Mouse (Mus musculus) R1 (cell line): ENCODE results near the gene Gm10037.
"Not testable (repeated sequence)": the region's sequence is repeated elsewhere in the genome, so short reads cannot be mapped to it uniquely, and the experiment has no call there.

Experiments
- DNase-seq: peaks from one replicate; pipeline ENCODE4 v3.0.0-alpha.2; 2018; ENCODE audit warnings: low read depth, low spot score

Gene Gm10037

GRCm38 (mm10) chr13:67830911-67831336 lies at the start of gene Gm10037:
TSS of gene Gm10037 (plus strand) at chr13:67831106.
- peak; percentile 74 for DNase-seq

- DNase-seq: peak; percentile 66
These were observed 38.9 kb upstream of the Gm10037 start for GRCm38 (mm10) chr13:67791921-67792455.

DNA sequence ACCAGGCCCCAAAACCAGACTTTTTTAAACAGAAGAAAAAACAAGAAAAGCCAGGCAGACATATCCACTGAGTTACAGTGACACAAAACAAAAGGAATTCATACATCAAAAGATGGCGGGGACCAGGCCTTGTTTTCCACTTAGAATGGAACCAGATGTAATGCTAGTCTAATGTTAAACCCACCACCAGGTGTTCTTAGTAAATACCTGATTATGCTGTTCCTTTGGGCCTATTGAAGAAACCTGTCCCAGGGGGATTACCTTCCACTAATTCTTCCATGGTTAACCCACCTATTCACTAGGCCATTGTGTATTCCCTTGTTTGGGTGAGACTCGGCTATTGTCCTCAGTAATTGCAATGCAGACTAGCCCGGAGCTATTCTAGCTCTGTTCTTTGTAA lies 32.3 kb upstream of the Gm10037 start:
- peak; percentile 82 for DNase-seq

DNA sequence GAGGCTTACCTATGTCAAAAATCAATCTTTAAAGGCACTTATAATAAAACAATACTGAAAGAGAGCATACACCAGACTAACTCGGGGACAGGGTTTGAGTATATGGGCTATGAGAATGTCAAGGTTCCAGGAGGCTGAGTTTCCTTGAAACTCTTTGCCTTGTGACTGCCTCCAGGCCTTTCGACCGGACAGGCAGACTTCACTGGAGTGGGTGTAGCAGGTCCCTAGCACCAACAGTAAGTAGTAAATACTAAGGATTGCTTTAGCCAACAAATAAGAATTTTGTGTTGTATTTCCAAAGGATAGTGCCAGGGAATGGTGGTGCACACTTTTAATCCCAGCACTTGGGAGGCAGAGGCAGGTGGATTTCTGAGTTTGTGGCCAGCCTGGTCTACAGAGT lies 31.8 kb upstream of the Gm10037 start:
- peak; percentile 54 for DNase-seq

GRCm38 (mm10) chr13:67811651-67812210 lies 19.2 kb upstream of the Gm10037 start:
- no peak for DNase-seq

GRCm38 (mm10) chr13:67812961-67813709 lies 17.8 kb upstream of the Gm10037 start:
- DNase-seq: no peak

DNA sequence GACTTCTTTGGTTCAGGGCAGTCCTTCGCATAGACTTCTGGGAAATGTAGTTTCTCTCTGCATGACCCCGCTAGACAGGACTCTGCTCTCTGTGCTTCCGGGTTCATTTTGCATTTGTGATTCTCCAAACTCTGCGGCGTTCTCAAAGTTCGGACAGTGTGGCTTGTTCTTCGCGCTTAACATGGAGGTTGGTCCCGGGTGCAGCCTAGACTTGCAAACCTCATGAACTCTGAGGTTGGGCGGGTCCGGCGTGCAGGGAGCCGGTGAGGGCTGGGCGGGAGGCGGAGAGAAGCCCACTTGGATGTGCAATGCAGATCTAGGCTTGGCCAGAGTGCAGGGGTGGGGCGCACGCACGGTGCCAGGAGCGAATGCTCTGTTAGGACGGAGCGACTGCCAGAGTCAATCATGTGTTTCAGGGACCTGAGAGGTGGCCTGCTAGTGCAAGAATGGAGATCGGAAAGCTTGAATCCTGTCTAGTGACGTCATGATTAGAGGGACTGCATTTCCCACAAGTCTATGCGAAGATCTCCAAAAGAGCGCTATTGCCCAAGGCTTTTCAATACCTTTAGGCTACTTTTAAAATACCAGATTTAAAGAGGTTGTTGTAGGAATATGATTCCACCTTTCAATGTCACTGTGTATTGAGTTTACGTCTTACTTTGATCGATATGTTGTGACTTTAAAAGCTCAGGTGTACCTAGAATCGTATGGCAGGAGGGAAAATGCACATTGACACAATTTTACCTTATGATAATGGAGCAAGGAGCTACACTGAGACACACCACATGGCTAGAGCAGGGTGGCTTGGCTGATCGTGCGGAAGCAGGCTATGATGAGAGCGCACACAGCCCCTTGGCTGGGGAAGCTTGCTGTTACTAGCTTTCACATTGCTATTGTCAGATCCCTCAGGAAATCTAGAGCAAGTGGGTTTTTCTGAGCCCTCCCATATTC lies 16.9 kb upstream of the Gm10037 start, which contains the start of gene Zfp273:
TSS of gene Zfp273 (plus strand) at position 31 of the 951 bp plus-strand sequence.
- DNase-seq: peak; percentile 97

DNA sequence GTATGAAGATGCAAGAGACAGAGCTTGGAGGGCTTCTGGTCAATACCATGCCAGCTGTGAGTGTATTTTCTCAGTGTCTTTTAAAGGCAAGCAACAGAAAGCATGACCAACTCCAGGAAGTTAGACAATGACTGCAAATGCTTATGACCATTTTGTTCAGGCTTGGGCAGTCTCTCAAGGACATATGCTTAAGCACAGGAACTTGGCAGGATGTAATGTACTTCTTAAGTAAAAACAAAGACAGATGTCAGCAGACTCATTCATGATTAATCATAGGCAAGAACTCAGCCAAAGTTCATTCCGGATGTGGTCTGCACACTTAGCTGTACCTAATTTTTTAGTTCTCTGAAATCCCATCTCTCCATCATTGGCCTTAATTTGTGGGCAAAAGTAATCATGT lies 12.3 kb upstream of the Gm10037 start:
- no peak for DNase-seq

DNA sequence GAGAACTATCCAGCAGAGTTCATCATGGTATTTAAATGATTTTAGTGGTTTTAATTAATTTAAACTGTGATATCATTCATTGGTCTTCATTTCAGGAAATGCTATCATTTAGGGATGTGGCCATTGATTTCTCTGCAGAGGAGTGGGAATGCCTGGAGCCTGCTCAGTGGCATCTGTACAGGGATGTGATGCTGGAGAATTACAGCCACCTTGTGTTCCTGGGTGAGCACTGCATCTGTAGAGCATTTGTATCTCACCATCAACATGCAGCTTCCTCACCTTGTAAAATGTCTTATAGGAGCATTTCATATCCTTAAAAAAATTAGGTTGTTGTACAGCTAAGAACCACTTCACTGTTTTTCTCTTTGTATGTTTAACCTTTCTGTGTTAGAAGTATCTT lies 2.2 kb downstream of the Gm10037 start:
- DNase-seq: not testable (repeated sequence)

GRCm38 (mm10) chr13:67843775-67844118 lies 12.8 kb downstream of the Gm10037 start:
- DNase-seq: no peak

- DNase-seq: peak; percentile 99
These were observed 13.4 kb downstream of the Gm10037 start for GRCm38 (mm10) chr13:67844119-67844852.

GRCm38 (mm10) chr13:67844853-67845194 lies 13.9 kb downstream of the Gm10037 start:
- DNase-seq: no peak

DNA sequence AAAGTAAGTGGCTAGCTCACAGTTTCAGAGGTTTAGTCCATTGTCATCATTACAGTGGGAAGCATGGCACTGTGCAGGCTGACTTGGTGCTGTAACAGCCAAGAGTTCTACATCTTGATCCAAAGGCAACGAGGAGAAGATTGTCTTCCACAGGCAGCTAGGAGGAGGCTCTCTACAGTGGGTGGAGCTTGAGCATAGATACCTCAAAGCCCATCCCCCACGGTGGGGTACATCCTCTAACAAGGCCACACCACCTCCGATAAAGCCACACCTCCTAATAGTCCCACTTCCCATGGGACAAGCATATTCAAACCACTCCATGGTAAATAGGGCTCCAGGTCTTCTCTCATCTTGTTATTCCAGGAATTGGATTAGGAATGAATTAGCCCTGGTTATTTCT lies 19.5 kb downstream of the Gm10037 start:
- peak; percentile 74 for DNase-seq

DNA sequence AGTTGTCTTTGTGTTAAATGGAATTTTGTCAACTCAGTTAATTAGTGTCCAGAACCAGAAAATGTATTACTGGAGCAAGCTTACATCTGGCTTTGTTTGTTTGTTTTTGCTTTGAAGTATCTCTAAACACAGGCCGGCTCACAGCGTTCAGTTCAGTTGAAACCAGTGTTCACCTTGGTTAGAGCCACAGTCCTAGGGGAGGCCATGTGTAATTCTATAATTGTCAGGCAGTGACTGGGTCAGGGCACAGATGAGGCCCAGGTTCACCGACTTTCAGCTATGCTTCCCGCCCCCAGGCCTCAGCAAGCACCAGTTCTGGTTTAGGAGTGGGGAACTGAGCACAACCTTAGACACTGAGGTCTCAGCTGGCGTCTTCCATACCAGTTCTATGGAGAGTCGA lies 22.2 kb downstream of the Gm10037 start:
- no peak for DNase-seq

- DNase-seq: no peak
These were observed 23.1 kb downstream of the Gm10037 start for GRCm38 (mm10) chr13:67853983-67854382.

GRCm38 (mm10) chr13:67857317-67857716 lies 26.4 kb downstream of the Gm10037 start:
- DNase-seq: peak; percentile 49

- peak; percentile 37 for DNase-seq
These were observed 31.6 kb downstream of the Gm10037 start for GRCm38 (mm10) chr13:67862508-67862907.

DNA sequence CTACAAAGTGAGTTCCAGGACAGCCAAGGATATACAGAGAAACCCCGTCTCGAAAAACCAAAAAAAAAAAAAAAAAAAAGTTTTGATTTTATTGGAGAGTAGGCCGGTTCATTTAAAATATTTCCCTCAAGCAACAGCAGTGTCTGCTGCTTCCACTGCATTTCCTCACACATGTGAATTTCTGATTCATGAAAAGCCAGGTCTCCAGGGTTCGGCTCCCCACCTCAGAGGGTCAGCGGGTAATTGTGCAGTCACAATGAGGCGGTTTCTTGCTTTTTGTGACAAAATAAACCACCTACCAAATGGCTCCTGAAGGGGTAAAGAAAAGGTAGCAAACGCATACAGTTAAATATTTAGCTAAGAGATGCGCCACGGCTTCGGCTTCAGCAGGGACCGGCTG lies 32.1 kb downstream of the Gm10037 start, which contains the start of gene BC048507:
TSS of gene BC048507 (plus strand) at position 301 of the 400 bp plus-strand sequence.
- no peak for DNase-seq

GRCm38 (mm10) chr13:67864764-67865350 lies 34.0 kb downstream of the Gm10037 start:
- peak; percentile 31 for DNase-seq

DNA sequence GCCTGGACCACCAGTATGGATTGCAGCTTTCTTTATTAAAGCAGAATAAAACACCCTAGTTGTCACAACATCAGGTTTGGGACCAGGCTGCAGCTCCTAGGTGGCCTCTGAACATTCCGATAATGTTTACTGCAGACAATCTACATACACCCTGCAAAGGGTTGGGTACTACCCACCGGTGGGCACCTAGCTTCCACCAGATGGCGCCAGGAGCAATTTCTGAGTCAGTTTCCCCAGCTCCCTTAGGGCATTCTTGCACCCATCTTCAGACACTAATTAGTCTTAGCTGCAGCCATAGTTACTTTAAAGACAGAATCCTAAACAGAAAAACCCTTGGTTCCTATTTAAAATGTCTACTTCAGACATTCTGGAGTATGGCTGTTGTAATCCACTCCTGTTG lies 37.0 kb downstream of the Gm10037 start:
- DNase-seq: peak; percentile 65
